Mouse (Mus musculus) embryonic facial prominence, embryonic 11.5 days (tissue): ENCODE measurements around the gene Mlip. TPM values are rescaled to one million over a fixed set of nuclear protein-coding genes. Genes with fewer than 3 reads are reported as not detected.
"Not testable (repeated sequence)": the region's sequence is repeated elsewhere in the genome, so short reads cannot be mapped to it uniquely, and the experiment has no call there.

Source experiments
- ATAC-seq: fragments of 200-750 bp; cut with Nextera tagmentation; replicated peaks from 2 replicates; pipeline ENCODE4 v1.8.0; 2017; ENCODE audit warnings: low read depth; ENCODE audit not compliant: insufficient number of reproducible peaks, low FRiP score, low TSS enrichment
- DNase-seq: peaks from one replicate; pipeline ENCODE4 v3.0.0-alpha.2; 2015; ENCODE audit warnings: low spot score
- H3K27ac ChIP-seq: fragments of 300-500 bp; sonication (generic); replicated peaks from 2 replicates; pipeline ENCODE4 v1.5.1; 2014; ENCODE audit warnings: mild to moderate bottlenecking, low read depth, low read length, control low read depth
- H3K27me3 ChIP-seq: fragments of 300-500 bp; sonication (generic); 2 replicates; pipeline ENCODE4 v1.6.1; 2014; ENCODE audit warnings: mild to moderate bottlenecking, low read length, moderate library complexity, mixed read lengths; ENCODE audit not compliant: control insufficient read depth, insufficient read depth
- H3K36me3 ChIP-seq: fragments of 300-500 bp; sonication (generic); replicated peaks from 2 replicates; pipeline ENCODE4 v1.6.1; 2014; ENCODE audit warnings: low read depth, mild to moderate bottlenecking, low read length, moderate library complexity, mixed read lengths; ENCODE audit not compliant: control insufficient read depth, insufficient read depth
- H3K4me1 ChIP-seq: fragments of 300-500 bp; sonication (generic); 2 replicates; pipeline ENCODE4 v1.6.1; 2014; ENCODE audit warnings: low read length, mixed read lengths; ENCODE audit not compliant: control insufficient read depth, insufficient read depth
- H3K4me2 ChIP-seq: fragments of 300-500 bp; sonication (generic); 2 replicates; pipeline ENCODE4 v1.6.1; 2014; ENCODE audit warnings: low read depth, mild to moderate bottlenecking, control low read depth, low read length, moderate library complexity
- H3K4me3 ChIP-seq: fragments of 300-500 bp; sonication (generic); 2 replicates; pipeline ENCODE4 v1.5.1; 2014; ENCODE audit warnings: low read depth, low read length, control low read depth
- H3K9ac ChIP-seq: fragments of 300-500 bp; sonication (generic); replicated peaks from 2 replicates; pipeline ENCODE4 v1.6.1; 2014; ENCODE audit warnings: mild to moderate bottlenecking, control low read depth, low read length
- H3K9me3 ChIP-seq: fragments of 300-500 bp; sonication (generic); replicated peaks from 2 replicates; pipeline ENCODE4 v1.6.1; 2016; ENCODE audit warnings: mild to moderate bottlenecking, low read length, inconsistent platforms, mixed read lengths; ENCODE audit not compliant: control insufficient read depth
- WGBS: fragments of 180-500 bp; shearing (Covaris S2); extraction: QIAGEN DNeasy Blood & Tissue Kit; methylation state at CpG from one replicate; pipeline ENCODE4 v1.1.7; 2014; 5-methylcytosine and 5-hydroxymethylcytosine counted together
- polyA plus RNA-seq: library from polyadenylated mRNA; unstranded; fragments of >200 nt; fragmentation: Nextera tagmentation; extraction: Ambion mirVana; gene quantifications from 2 replicates; pipeline ENCODE4 v1.2.1, GENCODE M21; 2014

The Mlip gene
- polyA plus RNA-seq, 1 experiment from 2014 or later, result 0.29 TPM

- Histone ChIP-seq H3K4me1 (no peaks in the 10 kb centered on the region), H3K4me2 (no peak overlapping the region), H3K27me3 (no peaks in the 10 kb centered on the region), H3K36me3 (no peaks in the 10 kb centered on the region), H3K27ac (no peak overlapping the region), H3K4me3 (no peak overlapping the region), H3K9me3 (no peaks in the 10 kb centered on the region), H3K9ac (no peak overlapping the region)
- no peak for ATAC-seq
- 69% methylated on average over 5 of the region's 5 CpGs for WGBS
- DNase-seq, result no peak
Observed at GRCm38 (mm10) chr9:77172044-77172443, 180.7 kb downstream of the Mlip start.

GRCm38 (mm10) chr9:77165877-77166276 lies 186.9 kb downstream of the Mlip start:
- 84% methylated on average over 6 of the region's 6 CpGs for WGBS
- no peak overlapping the region for H3K4me2 ChIP-seq
- H3K27ac ChIP-seq, result no peak overlapping the region
- H3K9ac ChIP-seq, result no peak overlapping the region
- no peaks in the 10 kb centered on the region for H3K27me3 ChIP-seq
- H3K4me3 ChIP-seq, result no peak overlapping the region
- H3K36me3 ChIP-seq, result no peaks in the 10 kb centered on the region
- H3K4me1 ChIP-seq, result no peaks in the 10 kb centered on the region
- no peaks in the 10 kb centered on the region for H3K9me3 ChIP-seq
- DNase-seq (no peak), ATAC-seq (no peak)

- ATAC-seq (no peak), DNase-seq (no peak)
- H3K4me1 ChIP-seq, result no peaks in the 10 kb centered on the region
- H3K4me2 ChIP-seq, result no peak overlapping the region
- H3K4me3 ChIP-seq, result no peak overlapping the region
- WGBS, result 82% methylated on average over 5 of the region's 5 CpGs
- H3K36me3 ChIP-seq, result no peaks in the 10 kb centered on the region
- no peak overlapping the region for H3K27ac ChIP-seq
- no peaks in the 10 kb centered on the region for H3K27me3 ChIP-seq
- no peaks in the 10 kb centered on the region for H3K9me3 ChIP-seq
- H3K9ac ChIP-seq, result no peak overlapping the region
Observed at GRCm38 (mm10) chr9:77161764-77162163, 191.0 kb downstream of the Mlip start.

GRCm38 (mm10) chr9:77160277-77160926 lies 192.4 kb downstream of the Mlip start:
- Histone ChIP-seq H3K9me3 (no peaks in the 10 kb centered on the region), H3K4me2 (no peak overlapping the region), H3K4me3 (no peak overlapping the region), H3K36me3 (no peaks in the 10 kb centered on the region), H3K27ac (no peak overlapping the region), H3K9ac (no peak overlapping the region), H3K27me3 (no peaks in the 10 kb centered on the region), H3K4me1 (no peaks in the 10 kb centered on the region)
- ATAC-seq (no peak), DNase-seq (no peak)
- 77% methylated on average over 4 of the region's 4 CpGs for WGBS

- Histone ChIP-seq H3K9me3 (no peaks in the 10 kb centered on the region), H3K9ac (no peak overlapping the region), H3K4me3 (no peak overlapping the region), H3K27ac (no peak overlapping the region), H3K4me1 (no peaks in the 10 kb centered on the region), H3K36me3 (no peaks in the 10 kb centered on the region), H3K4me2 (no peak overlapping the region), H3K27me3 (no peaks in the 10 kb centered on the region)
- WGBS, result 94% methylated on average over 3 of the region's 3 CpGs
- DNase-seq, result no peak
- ATAC-seq, result no peak
Observed at GRCm38 (mm10) chr9:77148518-77149257, 204.1 kb downstream of the Mlip start.

GRCm38 (mm10) chr9:77119735-77120134 lies 233.0 kb downstream of the Mlip start:
- H3K4me3 ChIP-seq, result no peak overlapping the region
- no peaks in the 10 kb centered on the region for H3K36me3 ChIP-seq
- no peak overlapping the region for H3K27ac ChIP-seq
- DNase-seq (no peak), ATAC-seq (no peak)
- no peaks in the 10 kb centered on the region for H3K4me1 ChIP-seq
- no peaks in the 10 kb centered on the region for H3K27me3 ChIP-seq
- H3K9ac ChIP-seq, result no peak overlapping the region
- WGBS, result 70% methylated on average over 1 of the region's 1 CpGs
- H3K9me3 ChIP-seq, result no peaks in the 10 kb centered on the region
- no peak overlapping the region for H3K4me2 ChIP-seq

- no peak for DNase-seq
- no peak for ATAC-seq
- 69% methylated on average over 1 of the region's 1 CpGs for WGBS
- H3K4me2 ChIP-seq, result no peak overlapping the region
- H3K4me1 ChIP-seq, result no peaks in the 10 kb centered on the region
- H3K27me3 ChIP-seq, result no peaks in the 10 kb centered on the region
- H3K4me3 ChIP-seq, result no peak overlapping the region
- H3K36me3 ChIP-seq, result no peaks in the 10 kb centered on the region
- H3K9me3 ChIP-seq, result no peaks in the 10 kb centered on the region
- H3K9ac ChIP-seq, result no peak overlapping the region
- no peak overlapping the region for H3K27ac ChIP-seq
Observed at GRCm38 (mm10) chr9:77096886-77097285, 255.9 kb downstream of the Mlip start.

GRCm38 (mm10) chr9:77083221-77083620 lies 269.5 kb downstream of the Mlip start:
- not testable (repeated sequence) for H3K9me3 ChIP-seq, H3K27me3 ChIP-seq, H3K4me1 ChIP-seq, ATAC-seq, H3K4me2 ChIP-seq, H3K27ac ChIP-seq, H3K4me3 ChIP-seq, DNase-seq, H3K9ac ChIP-seq, H3K36me3 ChIP-seq
- WGBS, result 96% methylated on average over 1 of the region's 1 CpGs
